Mouse (Mus musculus) adrenal gland (tissue): Measurements from ENCODE around the gene Cage1.

Source experiments
- intact Hi-C: fragments of 180-260 bp; cut with DNase I; formaldehyde crosslinking; loops from one replicate; pipeline ENCODE4 v1.15.1; 2025
- long read RNA-seq, 2 experiments: library from polyadenylated mRNA; unstranded; transcript quantifications; one replicate each; pipeline ENCODE4 v2.0.0; 2020; ENCODE audit warnings: borderline replicate concordance in 1 of 2; ENCODE audit not compliant: insufficient replicate concordance in 1 of 2

Cage1 gene
- long read RNA-seq, experiment 1, partial matches to known transcripts, result 0 of 6 reads
- long read RNA-seq, experiment 1, other reads (novel, unspliced or antisense), result 5 of 6 reads
- long read RNA-seq, experiment 2, partial matches to known transcripts, result 0 of 4 reads
- long read RNA-seq, experiment 2, other reads (novel, unspliced or antisense), result 4 of 4 reads

GRCm38 (mm10) chr13:38037044-38037687, at the start of gene Cage1:
Gene Cage1, minus strand, starts transcription at chr13:38037069.
- intact Hi-C loops, result loop anchor here (2.0 to 10.0 kb wide), 3 partner anchors 42 to 602 kb away; partner anchors contain the start of gene Ssr1

- intact Hi-C loops, result no loop called here
Observed at GRCm38 (mm10) chr13:38081161-38081560, 44.3 kb upstream of the Cage1 start.

- intact Hi-C loops, result no loop called here
Observed at GRCm38 (mm10) chr13:38080725-38081124, 43.9 kb upstream of the Cage1 start.

- intact Hi-C loops, result no loop called here
Observed at GRCm38 (mm10) chr13:38080014-38080413, 43.1 kb upstream of the Cage1 start.

- intact Hi-C loops, result no loop called here
Observed at GRCm38 (mm10) chr13:38079366-38079765, 42.5 kb upstream of the Cage1 start.

- intact Hi-C loops, result no loop called here
Observed at GRCm38 (mm10) chr13:38078836-38079235, 42.0 kb upstream of the Cage1 start.

- intact Hi-C loops, result no loop called here
Observed at GRCm38 (mm10) chr13:38077113-38077512, 40.2 kb upstream of the Cage1 start.

- intact Hi-C loops, result no loop called here
Observed at GRCm38 (mm10) chr13:38074404-38074803, 37.5 kb upstream of the Cage1 start.

- intact Hi-C loops, result no loop called here
Observed at GRCm38 (mm10) chr13:38073374-38074307, 36.8 kb upstream of the Cage1 start.

GRCm38 (mm10) chr13:38070945-38071344, 34.1 kb upstream of the Cage1 start:
- intact Hi-C loops, result no loop called here

- intact Hi-C loops, result loop anchor here (5.0 to 10.0 kb wide), 3 partner anchors 142 to 517 kb away; no protein-coding TSS in a partner anchor
Observed at GRCm38 (mm10) chr13:38064854-38065663, 28.2 kb upstream of the Cage1 start.

GRCm38 (mm10) chr13:38062678-38063077, 25.8 kb upstream of the Cage1 start:
- intact Hi-C loops, result loop anchor here (5.0 to 10.0 kb wide), 2 partner anchors 145 to 272 kb away; no protein-coding TSS in a partner anchor

GRCm38 (mm10) chr13:38049888-38050287, 13.0 kb upstream of the Cage1 start:
- intact Hi-C loops, result no loop called here

GRCm38 (mm10) chr13:38037811-38038210, 942 bp upstream of the Cage1 start:
- intact Hi-C loops, result loop anchor here (2.0 to 10.0 kb wide), 3 partner anchors 43 to 603 kb away; partner anchors contain the start of gene Ssr1

GRCm38 (mm10) chr13:38036343-38037043, 376 bp downstream of the Cage1 start, which contains the start of gene Riok1:
Gene Riok1, plus strand, starts transcription at chr13:38036995.
- intact Hi-C loops, result loop anchor here (2.0 to 10.0 kb wide), 3 partner anchors 42 to 602 kb away; partner anchors contain the start of gene Ssr1

GRCm38 (mm10) chr13:38028407-38028806, 8.5 kb downstream of the Cage1 start:
- intact Hi-C loops, result no loop called here

GRCm38 (mm10) chr13:38027618-38028248, 9.1 kb downstream of the Cage1 start:
- intact Hi-C loops, result no loop called here

GRCm38 (mm10) chr13:38025874-38026273, 11.0 kb downstream of the Cage1 start:
- intact Hi-C loops, result no loop called here

- intact Hi-C loops, result no loop called here
Observed at GRCm38 (mm10) chr13:38018791-38019190, 18.1 kb downstream of the Cage1 start.
